Mouse (Mus musculus) hematopoietic stem cell, adult 5-6 weeks (primary cell): Measurements from ENCODE around the gene Slc46a2. TPM values are rescaled to one million over a fixed set of nuclear protein-coding genes. Genes with fewer than 3 reads are reported as not detected.

ENCODE experiments used
- ATAC-seq, 2 experiments: fragments of 125-278 bp in 1 of 2; replicated peaks in 1 of 2; 2 replicates each; pipeline ENCODE4 v1.8.0; 2016 to 2017; ENCODE audit warnings: inconsistent platforms in 2 of 2, mild to moderate bottlenecking in 2 of 2, moderate number of reproducible peaks in 2 of 2, low read depth in 1 of 2, moderate TSS enrichment in 1 of 2; ENCODE audit not compliant: low FRiP score in 2 of 2, poor library complexity in 2 of 2, severe bottlenecking in 2 of 2, insufficient read depth in 1 of 2, low TSS enrichment in 1 of 2
- total RNA-seq: library from RNA; stranded (forward); fragments of 172-1452, 232-1000 nt; gene quantifications from 2 replicates; pipeline ENCODE4 v1.2.3, GENCODE M21; 2017

Gene Slc46a2
- total RNA-seq, 1 experiment from 2014 or later, result not detected

DNA sequence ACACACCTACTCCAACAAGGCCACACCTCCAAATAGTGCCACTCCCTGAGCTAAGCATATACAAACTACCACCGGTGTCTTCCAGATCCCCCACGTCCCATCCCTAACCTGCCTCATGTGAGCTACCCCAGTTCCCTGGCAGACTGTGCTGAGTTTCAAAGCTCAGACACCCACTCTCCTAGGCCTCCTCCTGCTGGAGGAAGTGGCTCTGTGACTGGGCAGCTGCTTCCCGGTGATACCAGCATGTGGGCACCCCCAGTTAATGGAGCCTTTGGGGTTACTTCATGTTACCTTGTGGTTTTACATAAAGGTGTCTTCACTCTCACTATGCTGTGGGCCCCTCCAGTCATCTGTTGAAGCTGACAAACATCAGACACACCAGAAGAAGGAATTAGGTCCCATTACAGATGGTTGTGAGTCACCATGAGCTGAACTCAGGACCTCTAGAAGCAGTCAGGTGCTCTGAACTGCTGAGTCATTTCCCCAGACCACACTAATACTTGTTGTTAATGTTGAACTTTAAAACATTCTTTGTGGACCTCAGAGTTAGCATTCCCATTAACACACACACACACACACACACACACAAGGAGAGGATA lies 19.8 kb downstream of the Slc46a2 start:
- peak; percentile 89 to 92 for ATAC-seq

DNA sequence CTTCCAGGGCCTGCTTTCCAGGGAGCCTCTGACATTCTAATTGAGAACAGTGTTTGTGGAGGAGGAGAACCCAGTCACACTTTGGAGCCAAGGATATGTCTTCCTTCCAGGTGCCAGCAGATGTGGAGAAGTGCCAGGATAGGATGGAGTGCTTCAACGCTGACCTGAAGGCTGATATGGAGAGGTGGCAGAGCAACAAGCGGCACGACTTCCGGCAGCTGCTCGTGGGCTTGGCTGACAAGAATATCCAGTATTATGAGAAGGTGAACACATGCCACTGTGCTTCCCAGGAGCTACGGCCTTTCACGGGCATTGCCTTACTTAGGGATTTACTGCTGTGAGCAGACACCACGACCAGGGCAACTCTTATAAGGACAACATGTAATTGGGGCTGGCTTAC lies 20.4 kb downstream of the Slc46a2 start:
- ATAC-seq, result no peak

DNA sequence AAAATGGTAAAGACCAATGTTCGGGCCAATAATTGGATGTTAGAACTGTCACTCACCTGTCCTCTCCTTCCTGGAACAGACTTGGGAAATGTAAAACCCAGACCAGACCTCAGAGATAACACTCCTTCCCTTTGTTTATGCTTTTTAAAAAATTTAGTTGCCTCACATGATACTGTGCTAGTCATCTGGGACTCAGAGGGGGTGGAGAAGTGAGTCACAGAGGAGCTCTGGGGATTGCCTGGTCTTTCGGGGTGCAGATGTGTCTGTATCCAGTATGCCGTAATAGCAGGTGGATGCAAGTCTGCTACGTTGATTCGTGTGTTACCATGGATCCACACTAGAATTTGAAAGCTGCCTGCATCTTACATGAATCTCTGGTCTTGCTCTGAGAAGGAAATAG lies 22.1 kb downstream of the Slc46a2 start:
- no peak for ATAC-seq

DNA sequence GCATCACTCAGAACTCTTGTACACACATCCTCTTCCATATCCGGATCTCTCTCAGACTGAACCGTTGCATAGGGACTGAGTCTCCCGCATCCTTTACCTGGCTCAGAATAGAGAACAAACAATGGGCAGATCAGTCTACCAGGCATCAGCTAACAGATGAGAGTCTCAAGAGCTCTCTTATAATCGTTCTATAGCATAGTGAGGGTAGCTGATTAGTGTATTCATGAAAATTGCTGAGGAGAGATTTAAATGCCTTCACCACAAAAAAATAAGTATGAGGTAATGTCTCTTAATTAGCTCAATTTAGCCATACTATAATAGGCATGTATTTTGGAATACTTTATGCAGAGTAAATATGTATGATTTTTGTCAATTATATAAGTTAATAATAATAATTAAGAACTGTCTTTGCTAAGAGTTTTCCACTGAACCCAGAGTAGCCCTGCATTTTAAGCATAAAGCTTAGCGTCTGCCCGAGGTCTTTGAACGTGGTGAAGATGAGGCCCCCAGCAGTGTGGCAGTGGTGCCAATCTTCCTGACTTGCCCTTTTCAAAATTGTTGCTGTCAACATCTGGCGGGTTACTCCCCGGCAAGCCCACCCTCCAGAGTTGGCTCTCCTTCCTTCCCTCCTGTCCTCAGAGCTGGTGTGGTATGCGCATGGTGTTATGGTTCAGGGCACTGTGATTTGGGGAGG lies 23.0 kb downstream of the Slc46a2 start:
- no peak for ATAC-seq

DNA sequence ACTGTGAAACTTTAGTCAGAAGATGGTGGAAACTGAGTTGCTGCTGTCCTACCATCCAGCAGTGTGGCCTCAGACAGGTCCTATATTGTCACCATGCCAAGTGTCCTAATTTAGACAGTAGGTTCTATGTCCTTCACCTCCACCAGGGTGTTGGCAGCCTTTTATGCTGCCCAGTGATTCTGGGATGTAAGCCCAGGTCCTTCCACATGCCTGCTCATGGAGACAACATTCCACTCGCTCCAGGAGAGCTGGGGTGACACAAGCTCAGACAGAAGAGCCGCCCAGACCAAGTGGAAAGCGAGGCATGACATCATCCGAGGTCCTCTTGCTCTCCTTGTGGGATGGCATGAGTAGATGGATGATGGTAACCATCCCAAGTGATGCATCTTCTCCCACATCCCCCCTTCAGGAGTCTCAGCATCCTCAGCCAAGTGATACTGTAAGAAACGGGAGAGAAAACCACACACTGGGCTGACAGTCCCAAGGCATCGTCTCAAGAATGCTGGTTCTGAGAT lies 24.7 kb downstream of the Slc46a2 start:
- no peak for ATAC-seq

GRCm38 (mm10) chr4:59888014-59888413 lies 26.8 kb downstream of the Slc46a2 start:
- ATAC-seq, result peak; percentile 50 to 63; a peak in 3 of 4 replicates

DNA sequence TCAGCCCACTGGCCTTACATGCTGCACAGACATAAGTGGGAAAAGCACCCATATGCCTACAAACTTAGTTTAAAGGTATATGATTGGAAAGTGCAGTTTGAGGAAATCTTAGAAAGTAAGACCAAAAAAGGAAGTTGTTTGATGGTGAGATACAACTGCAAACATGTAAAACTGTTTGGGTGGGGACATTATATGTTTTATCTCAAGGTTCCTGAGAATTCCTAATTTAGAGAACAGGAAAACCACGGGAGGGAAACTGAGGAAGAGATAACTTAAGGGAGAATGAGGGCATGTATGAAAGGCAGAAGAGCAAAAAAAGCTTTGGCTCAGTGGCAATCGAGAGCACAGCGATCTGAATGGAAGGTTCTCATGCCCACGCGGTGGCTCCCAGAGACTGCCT lies 27.8 kb downstream of the Slc46a2 start:
- ATAC-seq, result no peak

DNA sequence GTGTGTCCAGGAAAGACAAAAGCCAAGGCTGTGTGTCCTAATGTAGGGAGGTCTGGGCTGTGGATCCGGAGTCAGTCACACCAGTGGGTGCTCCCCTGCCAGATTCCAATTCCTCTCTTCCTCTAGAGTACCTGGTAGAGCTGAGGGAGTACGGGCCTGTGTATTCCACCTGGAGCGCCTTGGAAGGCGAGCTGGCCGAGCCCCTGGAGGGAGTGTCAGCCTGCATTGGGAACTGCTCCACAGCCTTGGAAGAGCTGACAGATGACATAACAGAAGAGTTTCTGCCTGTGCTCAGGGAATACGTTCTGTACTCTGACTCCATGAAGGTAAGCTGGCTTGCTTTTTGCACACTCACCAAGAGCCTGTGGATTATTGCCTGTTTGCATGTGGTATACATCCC lies 28.6 kb downstream of the Slc46a2 start:
- ATAC-seq, result no peak

- ATAC-seq, result no peak
These were observed 30.6 kb downstream of the Slc46a2 start for GRCm38 (mm10) chr4:59884136-59884696.

DNA sequence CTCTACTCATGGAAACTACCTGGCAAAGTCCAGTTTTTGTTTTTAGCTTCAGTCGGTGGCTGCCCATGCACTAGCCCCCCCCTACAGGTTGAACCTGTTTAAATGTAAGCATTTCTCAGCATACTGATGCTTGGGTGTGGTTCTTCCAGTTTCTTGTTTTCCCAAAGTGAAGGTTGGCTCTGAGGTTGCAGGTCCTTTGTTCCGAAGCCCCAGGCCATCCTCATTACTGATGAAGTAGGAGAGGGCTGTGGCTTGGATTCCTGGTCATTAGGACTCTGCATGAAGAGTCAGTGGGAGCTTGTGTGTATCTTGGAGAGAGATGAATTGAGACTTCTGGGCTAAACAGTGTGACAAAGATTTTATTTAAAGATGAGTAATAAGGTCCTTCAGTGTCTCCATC lies 33.6 kb downstream of the Slc46a2 start:
- ATAC-seq, result no peak

DNA sequence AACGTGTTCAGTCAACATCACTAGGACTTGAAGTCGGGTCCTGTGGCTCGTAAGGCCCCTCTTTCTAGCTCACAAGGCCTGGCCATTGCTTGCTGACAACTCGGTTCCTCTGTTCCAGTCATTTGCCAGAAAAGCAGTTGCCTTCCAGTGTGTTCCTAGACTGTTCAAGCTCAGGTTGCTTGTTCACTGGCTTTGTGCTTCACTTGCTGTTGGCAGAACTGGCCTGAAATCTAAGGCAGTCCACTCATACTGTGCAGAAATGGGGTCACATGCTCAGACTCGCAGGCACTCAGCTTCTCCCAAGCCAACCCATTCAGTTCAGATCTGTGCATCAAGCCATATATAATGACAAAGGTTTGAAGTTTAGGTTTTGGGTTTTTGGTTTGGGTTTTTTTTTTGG lies 34.1 kb downstream of the Slc46a2 start:
- ATAC-seq, result no peak

- peak; percentile 77 to 82 for ATAC-seq
These were observed 35.4 kb downstream of the Slc46a2 start for GRCm38 (mm10) chr4:59879444-59879843.

DNA sequence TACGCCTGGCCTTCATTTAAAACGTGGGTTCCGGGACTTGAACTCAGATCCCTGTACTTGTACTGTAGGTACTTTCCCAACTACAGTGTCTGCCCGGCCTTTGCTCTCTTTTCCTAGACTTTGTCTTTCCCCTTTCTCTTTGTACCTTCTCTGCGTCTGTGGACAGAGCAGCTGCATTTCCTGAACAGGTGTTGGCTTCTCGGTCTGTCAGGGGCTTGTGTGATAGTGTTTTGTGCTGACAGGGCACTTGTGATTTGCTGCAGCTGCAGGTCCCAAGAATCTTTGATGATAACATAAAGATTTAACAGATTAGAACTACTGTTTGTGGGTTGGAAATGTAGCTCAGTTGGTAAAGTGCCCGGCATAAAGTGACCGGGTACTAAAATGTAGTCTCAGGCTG lies 36.3 kb downstream of the Slc46a2 start:
- ATAC-seq, result no peak; a peak in 1 of 4 replicates

- ATAC-seq, result no peak
These were observed 37.8 kb downstream of the Slc46a2 start for GRCm38 (mm10) chr4:59877025-59877424.

GRCm38 (mm10) chr4:59876570-59876969 lies 38.3 kb downstream of the Slc46a2 start:
- ATAC-seq, result no peak

- peak; percentile 66 to 73 for ATAC-seq
These were observed 41.0 kb downstream of the Slc46a2 start for GRCm38 (mm10) chr4:59873830-59874229.

DNA sequence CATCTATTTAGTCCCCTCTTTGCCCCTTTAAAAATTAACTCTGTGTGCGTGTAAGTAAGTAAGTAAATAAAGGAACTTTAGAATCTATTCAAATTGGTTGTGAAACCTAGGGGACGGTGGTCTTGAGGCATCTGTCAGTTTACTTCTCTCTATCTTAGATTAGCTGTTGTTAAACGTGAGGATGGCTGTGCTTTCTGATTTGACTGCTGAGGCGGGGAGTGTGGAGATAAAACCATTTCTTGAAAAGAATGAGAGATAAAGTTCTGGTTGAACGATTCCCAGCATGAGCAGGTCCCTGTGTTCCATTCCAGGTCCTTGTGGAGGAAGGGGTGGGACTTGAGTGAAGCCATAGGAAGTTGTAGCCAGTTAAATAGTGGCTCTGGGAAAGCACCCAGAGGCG lies 41.6 kb downstream of the Slc46a2 start:
- ATAC-seq, result no peak

GRCm38 (mm10) chr4:59870859-59871591 lies 43.8 kb downstream of the Slc46a2 start:
- peak; percentile 60 to 72 for ATAC-seq
